Mouse (Mus musculus) hindbrain, embryonic 12.5 days (tissue): Measurements from ENCODE around the gene Gm26992. TPM values are rescaled to one million over a fixed set of nuclear protein-coding genes. Genes with fewer than 3 reads are reported as not detected.
A peak's percentile ranks its signal among the peaks of the same experiment; 100 is the strongest.

Experiments used
- ATAC-seq: fragments of 200-750 bp; cut with Nextera tagmentation; 2 replicates; pipeline ENCODE4 v1.8.0; 2017; ENCODE audit warnings: moderate TSS enrichment; ENCODE audit not compliant: low FRiP score
- H3K27ac ChIP-seq: fragments of 300-500 bp; sonication (generic); 2 replicates; pipeline ENCODE4 v1.5.1; 2016; ENCODE audit warnings: mild to moderate bottlenecking
- H3K27me3 ChIP-seq: fragments of 300-500 bp; sonication (generic); 2 replicates; pipeline ENCODE4 v1.6.1; 2016; ENCODE audit warnings: mild to moderate bottlenecking
- H3K36me3 ChIP-seq: fragments of 300-500 bp; sonication (generic); 2 replicates; pipeline ENCODE4 v1.6.1; 2016; ENCODE audit warnings: mild to moderate bottlenecking
- H3K4me1 ChIP-seq: fragments of 300-500 bp; sonication (generic); 2 replicates; pipeline ENCODE4 v1.6.1; 2016
- H3K4me2 ChIP-seq: fragments of 300-500 bp; sonication (generic); replicated peaks from 2 replicates; pipeline ENCODE4 v1.6.1; 2016; ENCODE audit warnings: mild to moderate bottlenecking
- H3K4me3 ChIP-seq: fragments of 300-500 bp; sonication (generic); 2 replicates; pipeline ENCODE4 v1.5.1; 2016; ENCODE audit warnings: mild to moderate bottlenecking
- H3K9ac ChIP-seq: fragments of 300-500 bp; sonication (generic); 2 replicates; pipeline ENCODE4 v1.6.1; 2016; ENCODE audit warnings: mild to moderate bottlenecking, moderate library complexity
- H3K9me3 ChIP-seq: fragments of 300-500 bp; sonication (generic); replicated peaks from 2 replicates; pipeline ENCODE4 v1.6.1; 2016; ENCODE audit warnings: mild to moderate bottlenecking
- WGBS: fragments of 180-500 bp; shearing (Covaris S2); methylation state at CpG from one replicate; pipeline ENCODE4 v1.1.7; 2016; 5-methylcytosine and 5-hydroxymethylcytosine counted together
- polyA plus RNA-seq: library from polyadenylated mRNA; unstranded; fragments of >200 nt; fragmentation: Nextera tagmentation; extraction: Ambion mirVana; gene quantifications from 2 replicates; pipeline ENCODE4 v1.2.1, GENCODE M21; 2016

The Gm26992 gene
- polyA plus RNA-seq, result not detected in 2 replicates

DNA sequence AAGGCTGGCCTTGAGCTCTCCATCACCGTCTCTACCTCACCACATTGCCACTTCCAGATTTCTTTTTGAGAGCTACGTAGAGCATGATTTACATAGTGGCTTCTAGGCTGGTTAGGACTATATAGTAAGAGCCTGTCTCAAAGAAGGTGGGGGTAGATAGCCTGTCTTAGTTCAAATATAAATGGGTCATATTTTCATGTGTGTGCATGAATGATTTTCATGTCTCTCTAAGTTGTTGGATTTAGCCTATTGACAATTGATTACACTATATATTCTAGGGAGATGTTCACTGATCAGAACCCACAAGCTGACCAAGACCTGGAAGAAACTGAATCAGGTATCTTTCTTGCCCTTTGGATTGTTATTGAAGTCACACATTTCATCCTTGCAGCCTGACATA lies at the start of gene Gm26992:
Gm26992 (plus strand) TSS at position 301 of the 400 bp plus-strand sequence.
- Histone ChIP-seq H3K9me3 (no peaks in the 10 kb centered on the region), H3K27ac (no peak within 1 kb of the TSS), H3K36me3 (no peaks in the 10 kb centered on the region), H3K9ac (no peak within 1 kb of the TSS), H3K4me1 (no peaks in the 10 kb centered on the region), H3K4me3 (no peak within 1 kb of the TSS), H3K4me2 (no peak within 1 kb of the TSS), H3K27me3 (peaks cover 40% of the 10 kb centered on the region)
- no peak for ATAC-seq
- WGBS, result 86% methylated on average over 2 of the region's 2 CpGs

GRCm38 (mm10) chrX:103374250-103374649 lies 47.6 kb upstream of the Gm26992 start:
- Histone ChIP-seq H3K36me3 (no peaks in the 10 kb centered on the region), H3K4me2 (no peak overlapping the region), H3K27ac (no peak overlapping the region), H3K9ac (no peak overlapping the region), H3K4me1 (no peaks in the 10 kb centered on the region), H3K9me3 (no peaks in the 10 kb centered on the region), H3K27me3 (peaks cover 36% of the 10 kb centered on the region), H3K4me3 (no peak overlapping the region)
- WGBS, result 58% methylated on average over 5 of the region's 5 CpGs
- ATAC-seq, result no peak

DNA sequence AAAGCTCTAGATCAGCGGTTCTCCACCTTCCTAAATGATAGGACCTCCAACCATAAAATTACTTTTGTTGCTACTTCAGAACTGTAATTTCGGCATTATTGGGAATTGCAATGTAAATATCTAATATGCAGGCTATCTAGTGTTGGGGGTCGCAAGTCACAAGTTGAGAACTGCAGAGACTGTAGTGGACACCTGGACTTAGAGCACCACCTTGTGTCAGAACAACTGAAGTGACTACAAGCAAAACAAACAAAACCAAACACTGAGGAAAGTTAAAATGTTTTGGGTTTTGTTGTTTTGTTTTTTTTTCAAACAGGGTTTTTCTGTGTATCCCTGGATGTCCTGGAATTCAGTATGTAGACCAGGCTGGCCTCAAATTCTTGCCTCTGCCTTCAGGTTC lies 37.3 kb upstream of the Gm26992 start:
- H3K4me1 ChIP-seq, result no peaks in the 10 kb centered on the region
- H3K9ac ChIP-seq, result no peak overlapping the region
- ATAC-seq, result no peak
- H3K9me3 ChIP-seq, result no peaks in the 10 kb centered on the region
- no peaks in the 10 kb centered on the region for H3K36me3 ChIP-seq
- H3K27ac ChIP-seq, result no peak overlapping the region
- H3K4me3 ChIP-seq, result no peak overlapping the region
- H3K27me3 ChIP-seq, result peaks cover 42% of the 10 kb centered on the region; the same call in 1 of the 2 replicates
- no peak overlapping the region for H3K4me2 ChIP-seq
- 81% methylated on average over 3 of the region's 3 CpGs for WGBS

- H3K9me3 ChIP-seq, result no peaks in the 10 kb centered on the region
- H3K27me3 ChIP-seq, result peaks cover 37% of the 10 kb centered on the region
- WGBS, result 87% methylated on average over 3 of the region's 3 CpGs
- H3K4me1 ChIP-seq, result no peaks in the 10 kb centered on the region
- no peak overlapping the region for H3K27ac ChIP-seq
- H3K9ac ChIP-seq, result no peak overlapping the region
- no peak for ATAC-seq
- H3K36me3 ChIP-seq, result no peaks in the 10 kb centered on the region
- no peak overlapping the region for H3K4me3 ChIP-seq
- H3K4me2 ChIP-seq, result no peak overlapping the region
Measured at GRCm38 (mm10) chrX:103388131-103388530, 33.7 kb upstream of the Gm26992 start.

GRCm38 (mm10) chrX:103393841-103394240 lies 28.0 kb upstream of the Gm26992 start:
- no peak overlapping the region for H3K27ac ChIP-seq
- H3K27me3 ChIP-seq, result peaks cover 48% of the 10 kb centered on the region
- H3K9ac ChIP-seq, result no peak overlapping the region
- no peaks in the 10 kb centered on the region for H3K9me3 ChIP-seq
- no peak overlapping the region for H3K4me2 ChIP-seq
- no peaks in the 10 kb centered on the region for H3K36me3 ChIP-seq
- no peak overlapping the region for H3K4me3 ChIP-seq
- ATAC-seq, result no peak
- 79% methylated on average over 1 of the region's 1 CpGs for WGBS
- no peaks in the 10 kb centered on the region for H3K4me1 ChIP-seq

- Histone ChIP-seq H3K36me3 (no peaks in the 10 kb centered on the region), H3K27ac (no peak overlapping the region), H3K4me3 (no peak overlapping the region), H3K9me3 (no peaks in the 10 kb centered on the region), H3K27me3 (peaks cover 54% of the 10 kb centered on the region), H3K4me1 (no peaks in the 10 kb centered on the region), H3K4me2 (no peak overlapping the region), H3K9ac (no peak overlapping the region)
- no peak for ATAC-seq
- WGBS, result 32% methylated on average over 13 of the region's 13 CpGs
Measured at GRCm38 (mm10) chrX:103405021-103405420, 16.8 kb upstream of the Gm26992 start.

DNA sequence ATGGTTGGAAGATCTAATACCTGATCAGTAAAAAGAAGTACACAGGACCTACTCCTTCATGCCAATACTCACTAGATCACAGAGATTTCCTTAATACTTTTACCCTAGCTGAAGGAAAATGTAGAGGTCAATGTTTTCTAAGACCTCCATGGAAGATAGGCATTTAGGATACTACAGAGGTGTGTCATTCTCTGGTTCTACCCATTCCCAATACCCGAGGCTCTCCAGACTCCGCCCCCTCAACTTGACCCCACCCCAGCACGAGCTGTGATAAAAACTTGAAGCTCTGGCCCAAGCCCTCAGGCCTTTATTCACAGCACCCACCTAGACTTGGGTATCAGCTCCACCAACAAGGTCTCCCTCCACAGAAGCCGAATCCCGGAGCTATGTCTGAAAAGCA lies 7.6 kb upstream of the Gm26992 start, which contains the start of gene Tsx:
Tsx (plus strand) TSS at position 301 of the 400 bp plus-strand sequence.
- 86% methylated on average over 5 of the region's 5 CpGs for WGBS
- Histone ChIP-seq H3K4me3 (no peak within 1 kb of the TSS), H3K9ac (no peak within 1 kb of the TSS), H3K27me3 (peaks cover 56% of the 10 kb centered on the region), H3K4me1 (no peaks in the 10 kb centered on the region), H3K9me3 (no peaks in the 10 kb centered on the region), H3K36me3 (no peaks in the 10 kb centered on the region), H3K27ac (no peak within 1 kb of the TSS), H3K4me2 (no peak within 1 kb of the TSS)
- ATAC-seq, result no peak

DNA sequence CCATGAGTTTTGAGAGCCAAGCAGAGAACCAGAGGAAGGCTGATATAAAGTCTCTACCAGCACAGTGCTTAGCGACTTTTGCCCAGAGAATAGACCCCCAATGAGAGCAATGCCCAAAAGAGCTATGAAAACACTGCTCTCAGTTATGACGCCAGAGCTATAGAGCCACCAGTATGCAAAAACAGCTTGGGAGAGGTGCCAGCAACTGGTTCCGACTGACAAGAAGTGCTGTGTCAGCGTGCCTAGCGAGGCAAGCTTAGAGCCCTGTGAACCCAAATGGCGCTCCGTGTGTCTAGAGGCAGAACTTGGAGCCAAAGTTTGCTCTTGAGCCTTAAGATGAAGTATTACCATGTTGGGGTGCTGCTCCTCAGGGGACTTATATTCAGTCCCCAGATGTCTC lies 5.9 kb downstream of the Gm26992 start:
- Histone ChIP-seq H3K27me3 (peaks cover 40% of the 10 kb centered on the region), H3K9ac (no peak overlapping the region), H3K36me3 (no peaks in the 10 kb centered on the region), H3K4me3 (no peak overlapping the region), H3K4me2 (no peak overlapping the region), H3K27ac (no peak overlapping the region), H3K4me1 (no peaks in the 10 kb centered on the region), H3K9me3 (no peaks in the 10 kb centered on the region)
- no peak for ATAC-seq
- 75% methylated on average over 7 of the region's 7 CpGs for WGBS

- Histone ChIP-seq H3K4me3 (no peak overlapping the region), H3K4me2 (no peak overlapping the region), H3K9me3 (no peaks in the 10 kb centered on the region), H3K4me1 (no peaks in the 10 kb centered on the region), H3K27ac (no peak overlapping the region), H3K9ac (no peak overlapping the region), H3K36me3 (no peaks in the 10 kb centered on the region), H3K27me3 (peaks cover 44% of the 10 kb centered on the region)
- no peak for ATAC-seq
- 78% methylated on average over 7 of the region's 7 CpGs for WGBS
Measured at GRCm38 (mm10) chrX:103432293-103432692, 10.5 kb downstream of the Gm26992 start.

- Histone ChIP-seq H3K4me1 (no peaks in the 10 kb centered on the region), H3K9me3 (no peaks in the 10 kb centered on the region), H3K9ac (no peak overlapping the region), H3K27me3 (peaks cover 39% of the 10 kb centered on the region), H3K4me3 (no peak overlapping the region), H3K4me2 (no peak overlapping the region), H3K27ac (no peak overlapping the region), H3K36me3 (no peaks in the 10 kb centered on the region)
- WGBS, result 17% methylated on average over 9 of the region's 9 CpGs
- ATAC-seq, result no peak
Measured at GRCm38 (mm10) chrX:103438023-103438422, 16.2 kb downstream of the Gm26992 start.

DNA sequence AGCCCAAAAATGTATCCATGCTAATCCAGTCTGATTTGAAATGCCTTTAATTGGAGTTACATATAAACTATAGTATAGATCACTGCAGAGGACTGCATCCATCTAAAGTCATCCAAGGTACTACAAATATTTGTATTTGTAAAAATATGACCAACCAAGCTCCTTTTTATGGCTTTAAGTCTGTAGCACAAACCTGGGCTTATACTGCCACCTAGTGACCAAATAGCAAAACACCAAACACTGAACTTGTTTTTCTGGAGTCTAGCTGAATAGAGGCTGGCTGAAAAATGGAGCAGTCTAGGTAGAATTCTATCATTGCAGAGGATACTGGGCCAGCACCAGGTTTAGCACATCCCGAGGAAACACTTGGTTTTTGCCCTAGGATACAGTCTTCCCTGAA lies 19.0 kb downstream of the Gm26992 start:
- H3K4me3 ChIP-seq, result no peak overlapping the region
- H3K36me3 ChIP-seq, result no peaks in the 10 kb centered on the region
- no peak overlapping the region for H3K4me2 ChIP-seq
- peaks cover 48% of the 10 kb centered on the region for H3K27me3 ChIP-seq
- 0% methylated on average over 1 of the region's 1 CpGs for WGBS
- H3K9ac ChIP-seq, result no peak overlapping the region
- H3K9me3 ChIP-seq, result no peaks in the 10 kb centered on the region
- H3K4me1 ChIP-seq, result no peaks in the 10 kb centered on the region
- H3K27ac ChIP-seq, result no peak overlapping the region
- no peak for ATAC-seq

DNA sequence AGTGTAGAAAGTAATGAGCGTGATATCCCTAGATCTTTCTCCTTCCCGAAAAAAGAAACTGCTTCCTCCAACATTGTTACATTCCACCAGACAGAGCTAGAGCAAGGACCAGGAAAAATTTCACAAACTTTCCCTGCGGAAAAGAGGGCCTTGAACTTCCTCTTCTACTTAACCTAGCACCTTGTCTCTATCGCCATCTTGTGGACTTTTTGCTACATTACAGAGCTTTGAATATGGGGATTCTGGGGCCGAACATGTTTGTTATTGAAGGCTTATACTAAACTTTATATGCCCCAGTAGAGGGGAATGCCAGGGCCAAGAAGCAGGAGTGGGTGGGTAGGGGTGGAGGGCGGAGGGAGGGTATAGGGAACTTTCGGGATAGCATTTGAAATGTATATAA lies 21.9 kb downstream of the Gm26992 start:
- peaks cover 4% of the 10 kb centered on the region; the same call in 1 of the 2 replicates for H3K4me1 ChIP-seq
- H3K27ac ChIP-seq, result no peak overlapping the region
- no peak overlapping the region for H3K4me2 ChIP-seq
- no peak for ATAC-seq
- no peaks in the 10 kb centered on the region for H3K36me3 ChIP-seq
- H3K9me3 ChIP-seq, result no peaks in the 10 kb centered on the region
- H3K4me3 ChIP-seq, result no peak overlapping the region
- WGBS, result 38% methylated on average over 7 of the region's 7 CpGs
- H3K27me3 ChIP-seq, result peaks cover 52% of the 10 kb centered on the region
- H3K9ac ChIP-seq, result no peak overlapping the region

- ATAC-seq, result no peak
- H3K4me2 ChIP-seq, result peak overlapping the region; percentile 63
- H3K4me3 ChIP-seq, result peak overlapping the region; percentile 33
- WGBS, result 10% methylated on average over 34 of the region's 34 CpGs
- H3K27ac ChIP-seq, result no peak overlapping the region
- peaks cover 57% of the 10 kb centered on the region for H3K27me3 ChIP-seq
- H3K9me3 ChIP-seq, result no peaks in the 10 kb centered on the region
- H3K4me1 ChIP-seq, result peaks cover 4% of the 10 kb centered on the region; the same call in 1 of the 2 replicates
- no peaks in the 10 kb centered on the region for H3K36me3 ChIP-seq
- H3K9ac ChIP-seq, result no peak overlapping the region
Measured at GRCm38 (mm10) chrX:103447539-103448169, 25.8 kb downstream of the Gm26992 start.
